Mouse (Mus musculus) kidney, adult 2 months (tissue): ENCODE data around the gene Pea15a.

Experiments
- CTCF ChIP-seq: fragments of 200-500 bp; conservative IDR thresholded peaks from 2 replicates; pipeline ENCODE4 v1.5.1; 2011; ENCODE audit warnings: low read depth, mild to moderate bottlenecking, control low read depth, low read length, moderate library complexity, mixed read lengths; ENCODE audit not compliant: insufficient read depth, insufficient read length
- POLR2A ChIP-seq: fragments of 200-500 bp; IDR thresholded peaks from one replicate; pipeline ENCODE4 v1.6.1; 2011; ENCODE audit warnings: low read depth, low read length, control low read depth

- no peak for TF ChIP-seq CTCF
- TF ChIP-seq POLR2A: peak; percentile 63
These were observed at the start of gene Pea15a for GRCm38 (mm10) chr1:172206141-172206917.
